Mouse (Mus musculus) testis, adult 2 months (tissue): ENCODE data around the gene Hist1h1c. TPM values are rescaled to one million over a fixed set of nuclear protein-coding genes. Genes with fewer than 3 reads are reported as not detected.

Experiments
- H3K27ac ChIP-seq: fragments of 200-500 bp; 2 replicates; pipeline ENCODE4 v1.5.1; 2012; ENCODE audit warnings: low read depth, low read length; ENCODE audit not compliant: control insufficient read depth, insufficient read depth
- H3K27me3 ChIP-seq: fragments of 200-500 bp; 2 replicates; pipeline ENCODE4 v1.6.1; 2012; ENCODE audit warnings: mild to moderate bottlenecking, low read length, moderate library complexity; ENCODE audit not compliant: control insufficient read depth, insufficient read depth
- H3K36me3 ChIP-seq: fragments of 200-500 bp; 2 replicates; pipeline ENCODE4 v1.6.1; 2012; ENCODE audit warnings: mild to moderate bottlenecking, low read length; ENCODE audit not compliant: control insufficient read depth, insufficient read depth
- H3K4me1 ChIP-seq: fragments of 200-500 bp; 2 replicates; pipeline ENCODE4 v1.6.1; 2012; ENCODE audit warnings: low read length; ENCODE audit not compliant: control insufficient read depth, insufficient read depth
- H3K4me3 ChIP-seq: fragments of 200-500 bp; 2 replicates; pipeline ENCODE4 v1.5.1; 2012; ENCODE audit warnings: low read depth, mild to moderate bottlenecking, low read length, moderate library complexity, mixed read lengths; ENCODE audit not compliant: control insufficient read depth
- CTCF ChIP-seq: fragments of 200-500 bp; IDR thresholded peaks from 2 replicates; pipeline ENCODE4 v1.5.1; 2012; ENCODE audit warnings: low read depth, mild to moderate bottlenecking, inconsistent platforms, low read length, moderate library complexity; ENCODE audit not compliant: control insufficient read depth, insufficient read depth, insufficient replicate concordance
- POLR2A ChIP-seq: fragments of 200-500 bp; IDR thresholded peaks from 2 replicates; pipeline ENCODE4 v1.6.1; 2012; ENCODE audit warnings: low read depth, mild to moderate bottlenecking, inconsistent platforms, low read length, moderate library complexity; ENCODE audit not compliant: control insufficient read depth
- polyA plus RNA-seq: library from polyadenylated mRNA; depleted of rRNA; stranded (reverse); fragments of >200 nt; gene quantifications from 2 replicates; pipeline ENCODE4 v1.2.3, GENCODE M21; 2012

The Hist1h1c gene
- polyA plus RNA-seq, 1 experiment: 5.4 TPM

GRCm38 (mm10) chr13:23729706-23730105, 8.9 kb upstream of the Hist1h1c start:
- no peak overlapping the region for H3K27ac ChIP-seq
- no peak overlapping the region for H3K4me3 ChIP-seq
- no peak for TF ChIP-seq POLR2A
- no peak for TF ChIP-seq CTCF
- H3K4me1 ChIP-seq: peaks cover 3% of the 10 kb centered on the region; the same call in 1 of the 2 replicates
- no peaks in the 10 kb centered on the region for H3K36me3 ChIP-seq
- no peaks in the 10 kb centered on the region for H3K27me3 ChIP-seq

DNA sequence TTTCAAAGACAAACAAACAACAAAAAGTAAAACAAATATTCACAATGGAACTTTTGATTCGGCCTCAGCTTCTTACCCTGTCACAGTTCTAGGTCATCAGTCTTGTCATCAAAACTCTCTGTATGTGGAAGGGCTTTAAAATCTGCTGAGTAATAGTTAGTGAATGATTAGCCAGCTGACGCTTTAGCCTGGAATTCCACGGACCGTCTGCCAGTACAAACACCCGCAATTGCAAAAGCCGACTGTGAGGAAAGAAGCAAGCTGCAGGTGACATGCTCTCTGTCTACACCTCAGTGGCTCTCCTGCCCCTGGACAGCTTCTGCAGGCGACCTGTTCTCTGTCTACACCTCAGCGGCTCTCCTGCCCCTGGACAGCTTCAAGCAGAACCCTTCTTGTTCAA, 8.1 kb upstream of the Hist1h1c start:
- no peak overlapping the region for H3K4me3 ChIP-seq
- TF ChIP-seq CTCF (no peak), POLR2A (no peak)
- H3K27ac ChIP-seq: no peak overlapping the region
- no peaks in the 10 kb centered on the region for H3K36me3 ChIP-seq
- peaks cover 3% of the 10 kb centered on the region; the same call in 1 of the 2 replicates for H3K4me1 ChIP-seq
- no peaks in the 10 kb centered on the region for H3K27me3 ChIP-seq

DNA sequence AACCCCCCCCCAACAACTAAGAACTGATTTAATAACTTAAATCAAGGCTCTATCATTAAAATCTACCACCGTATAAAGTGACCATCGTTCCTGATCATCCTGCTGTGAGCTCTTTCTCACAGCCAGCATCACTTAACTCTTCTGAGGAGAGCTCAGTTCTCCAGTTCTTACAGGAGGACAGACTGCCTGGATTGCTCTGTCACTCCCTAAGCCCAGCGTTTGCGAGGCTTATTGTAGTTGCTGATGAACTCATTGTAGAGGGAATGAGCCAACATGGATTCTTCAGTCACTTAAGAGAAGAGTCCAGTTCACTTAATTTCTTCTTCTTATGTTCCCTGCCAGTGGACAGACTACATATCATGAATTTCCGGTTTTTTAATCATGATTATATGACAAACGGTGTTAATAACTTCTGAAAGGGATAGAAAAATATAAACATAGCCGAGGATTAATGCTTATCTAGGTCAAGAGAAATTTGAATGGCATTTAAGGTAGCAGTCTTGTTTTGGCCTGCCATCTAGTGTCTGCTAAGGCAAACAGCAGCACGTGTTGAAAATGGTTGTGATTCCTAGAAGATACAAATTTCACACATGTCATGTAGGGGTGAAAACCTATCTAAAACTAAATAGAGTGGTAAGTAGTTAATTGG, 6.3 kb upstream of the Hist1h1c start:
- H3K27me3 ChIP-seq: no peaks in the 10 kb centered on the region
- H3K27ac ChIP-seq: no peak overlapping the region
- TF ChIP-seq POLR2A: no peak
- no peak for TF ChIP-seq CTCF
- no peak overlapping the region for H3K4me3 ChIP-seq
- H3K4me1 ChIP-seq: peaks cover 3% of the 10 kb centered on the region; the same call in 1 of the 2 replicates
- no peaks in the 10 kb centered on the region for H3K36me3 ChIP-seq

GRCm38 (mm10) chr13:23737091-23737490, 1.5 kb upstream of the Hist1h1c start:
- H3K27ac ChIP-seq: no peak overlapping the region
- no peak overlapping the region for H3K4me3 ChIP-seq
- no peaks in the 10 kb centered on the region for H3K27me3 ChIP-seq
- no peak for TF ChIP-seq POLR2A
- no peak for TF ChIP-seq CTCF
- H3K4me1 ChIP-seq: peaks cover 7% of the 10 kb centered on the region
- H3K36me3 ChIP-seq: no peaks in the 10 kb centered on the region

DNA sequence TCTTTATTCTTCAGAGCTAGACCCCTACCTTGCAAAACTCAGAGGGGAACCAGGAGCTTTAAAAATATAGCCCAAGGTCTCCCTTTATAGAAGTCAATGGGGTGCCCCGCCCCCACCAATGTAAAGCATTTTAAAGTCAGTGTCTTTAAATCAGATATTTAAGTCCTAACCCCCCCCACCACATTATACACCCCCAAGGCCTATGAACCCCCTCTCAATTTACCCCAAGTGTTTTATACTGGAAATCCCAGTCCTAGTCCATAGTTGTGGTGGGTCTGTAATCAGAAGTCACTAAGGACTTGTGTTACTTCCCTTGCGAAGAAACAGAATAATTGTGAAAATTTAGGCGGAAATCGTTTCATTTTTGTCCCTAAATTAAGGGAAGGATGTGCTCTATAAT, 567 bp upstream of the Hist1h1c start:
- Histone ChIP-seq H3K4me3 (no peak overlapping the region), H3K27ac (peak overlapping the region; percentile 90), H3K36me3 (no peaks in the 10 kb centered on the region), H3K27me3 (no peaks in the 10 kb centered on the region), H3K4me1 (peaks cover 7% of the 10 kb centered on the region)
- no peak for TF ChIP-seq POLR2A

DNA sequence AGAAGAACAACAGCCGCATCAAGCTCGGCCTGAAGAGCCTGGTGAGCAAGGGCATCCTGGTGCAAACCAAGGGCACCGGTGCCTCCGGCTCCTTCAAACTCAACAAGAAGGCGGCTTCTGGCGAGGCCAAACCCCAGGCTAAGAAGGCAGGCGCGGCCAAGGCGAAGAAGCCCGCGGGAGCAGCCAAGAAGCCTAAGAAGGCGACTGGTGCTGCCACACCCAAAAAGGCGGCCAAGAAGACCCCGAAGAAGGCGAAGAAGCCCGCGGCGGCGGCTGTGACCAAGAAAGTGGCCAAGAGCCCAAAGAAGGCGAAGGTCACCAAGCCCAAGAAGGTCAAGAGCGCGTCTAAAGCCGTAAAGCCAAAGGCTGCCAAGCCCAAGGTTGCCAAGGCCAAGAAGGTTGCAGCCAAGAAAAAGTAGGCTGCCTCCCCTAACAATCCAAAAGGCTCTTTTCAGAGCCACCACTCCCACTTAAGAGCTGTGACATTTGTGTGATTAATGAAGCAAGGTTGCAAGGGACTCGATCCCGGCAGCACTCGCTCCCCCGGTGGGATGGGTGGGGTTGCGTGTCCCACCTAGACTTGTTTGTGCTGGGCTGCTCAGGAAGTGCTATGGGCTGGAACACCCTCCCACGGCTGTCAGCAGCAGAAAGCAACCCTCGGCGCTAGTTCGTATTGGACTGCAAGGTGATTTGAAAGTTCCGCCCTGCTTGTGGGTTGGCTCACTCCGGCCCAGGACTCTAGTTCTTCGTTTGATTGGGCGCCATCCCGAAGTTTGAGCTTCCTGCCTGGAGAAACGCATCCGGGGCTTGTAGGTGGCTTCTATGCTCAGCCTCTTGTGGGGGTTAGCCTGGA, 687 bp downstream of the Hist1h1c start:
- Histone ChIP-seq H3K4me3 (peak overlapping the region; percentile 83), H3K27me3 (no peaks in the 10 kb centered on the region)
- no peak for TF ChIP-seq CTCF
- peak; percentile 75 for TF ChIP-seq POLR2A

DNA sequence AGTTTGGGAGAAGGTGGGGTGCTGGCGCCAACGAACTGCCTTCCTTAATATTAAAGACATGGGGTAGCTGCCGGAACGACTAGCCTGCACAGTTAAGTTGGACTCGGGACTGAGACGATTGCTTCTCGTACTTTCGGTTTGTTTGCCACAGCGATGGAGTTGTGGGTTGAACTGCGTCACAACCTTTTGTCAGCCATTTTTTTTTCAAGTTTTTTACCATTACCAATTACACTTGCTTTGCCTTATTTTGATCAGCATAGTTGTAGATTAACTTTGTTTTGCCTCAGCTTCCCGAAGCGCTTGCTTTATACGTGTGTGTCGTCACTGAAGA, 1.3 kb downstream of the Hist1h1c start:
- Histone ChIP-seq H3K36me3 (no peaks in the 10 kb centered on the region), H3K27me3 (no peaks in the 10 kb centered on the region), H3K4me3 (peak overlapping the region; percentile 83), H3K4me1 (peaks cover 7% of the 10 kb centered on the region), H3K27ac (peak overlapping the region; percentile 86)
- TF ChIP-seq POLR2A: no peak
- TF ChIP-seq CTCF: no peak

More for the DNA sequence above, 687 bp downstream of the Hist1h1c start:
- Histone ChIP-seq H3K36me3 (no peaks in the 10 kb centered on the region), H3K27ac (peak overlapping the region; percentile 90), H3K4me1 (peaks cover 7% of the 10 kb centered on the region)
